Mouse (Mus musculus): ENCODE results near the gene Gm11565.
"Not testable (repeated sequence)": the region's sequence is repeated elsewhere in the genome, so short reads cannot be mapped to it uniquely, and the experiment has no call there.

Gm11565 gene

DNA sequence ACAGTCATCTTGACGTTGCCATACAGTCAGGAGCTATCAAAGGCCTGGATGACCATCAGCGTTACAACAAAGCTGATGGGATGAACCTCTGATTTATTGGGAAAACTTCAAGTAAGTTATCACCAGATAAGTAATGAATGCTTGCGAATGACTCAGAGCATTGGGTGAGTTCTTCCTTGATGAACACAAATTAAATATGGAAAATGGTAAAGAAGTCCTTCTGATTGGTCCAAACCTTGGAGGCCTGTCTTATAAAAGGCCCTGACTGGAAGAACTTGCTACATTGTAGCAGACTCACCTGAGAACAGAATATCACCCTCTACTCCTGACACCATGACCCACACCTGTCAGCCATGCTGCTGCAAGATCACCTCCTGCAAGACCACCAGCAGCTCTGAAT lies at the start of gene Gm11565:
Gene Gm11565 (plus strand): TSS at position 301 of the 400 bp plus-strand sequence.
- DNase-seq (ENCODE audit: low read depth): no peak

DNA sequence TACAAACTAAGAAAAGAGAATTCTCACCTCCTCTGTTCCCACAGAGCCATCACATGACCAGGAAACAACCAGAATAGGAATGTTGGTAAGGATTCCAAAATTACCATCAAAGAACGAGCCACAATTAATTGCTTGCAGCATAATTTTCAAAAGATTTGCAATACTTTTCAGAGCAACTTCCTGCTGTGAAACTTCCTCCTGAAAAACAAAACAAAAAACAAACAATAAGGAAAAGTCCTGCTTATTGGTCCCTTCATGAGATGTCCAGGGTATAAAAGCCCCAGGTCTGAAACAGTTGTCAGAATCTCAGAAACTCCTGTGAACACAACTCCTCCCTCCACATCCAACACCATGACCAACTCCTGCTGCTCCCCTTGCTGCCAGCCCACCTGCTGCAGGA lies 41.5 kb upstream of the Gm11565 start, which contains the start of gene Krtap9-1:
Gene Krtap9-1 (plus strand): TSS at position 301 of the 400 bp plus-strand sequence.
- not testable (repeated sequence) for DNase-seq (ENCODE audit: low read depth)

DNA sequence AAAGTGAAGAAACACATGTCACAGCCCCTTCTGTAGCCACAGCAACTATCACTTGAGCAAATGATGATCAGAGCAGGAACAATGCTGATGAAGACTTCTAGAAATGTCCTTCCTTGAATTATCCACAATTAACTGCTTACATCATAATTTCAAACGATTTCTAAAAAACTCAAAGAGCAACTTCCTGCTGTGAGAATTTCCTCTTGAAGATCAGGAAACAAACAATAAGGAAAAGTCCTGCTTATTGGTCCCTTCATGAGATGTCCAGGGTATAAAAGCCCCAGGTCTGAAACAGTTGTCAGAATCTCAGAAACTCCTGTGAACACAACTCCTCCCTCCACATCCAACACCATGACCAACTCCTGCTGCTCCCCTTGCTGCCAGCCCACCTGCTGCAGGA lies 35.7 kb upstream of the Gm11565 start, which contains the start of gene Gm11567:
Gene Gm11567 (plus strand): TSS at position 301 of the 400 bp plus-strand sequence.
- DNase-seq (ENCODE audit: low read depth): not testable (repeated sequence)

DNA sequence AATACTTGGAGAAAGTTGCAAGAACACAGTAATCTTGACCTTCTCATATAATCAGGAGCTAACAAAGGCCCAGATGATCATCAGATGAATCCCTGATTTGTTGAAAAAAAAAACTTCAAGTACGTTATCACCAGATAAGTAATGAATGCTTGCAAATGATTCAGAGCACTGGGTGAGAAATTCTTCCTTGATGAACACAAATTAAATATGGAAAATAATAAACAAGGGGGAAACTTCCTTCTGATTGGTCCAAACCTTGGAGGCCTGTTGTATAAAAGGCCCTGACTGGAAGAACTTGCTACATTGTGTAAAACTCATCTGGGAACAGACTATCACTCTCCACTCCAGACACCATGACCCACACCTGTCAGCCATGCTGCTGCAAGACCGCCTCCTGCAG lies 6.9 kb upstream of the Gm11565 start, which contains the start of gene Krtap31-1:
Gene Krtap31-1 (plus strand): TSS at position 301 of the 400 bp plus-strand sequence.
- DNase-seq (ENCODE audit: low read depth): no peak

DNA sequence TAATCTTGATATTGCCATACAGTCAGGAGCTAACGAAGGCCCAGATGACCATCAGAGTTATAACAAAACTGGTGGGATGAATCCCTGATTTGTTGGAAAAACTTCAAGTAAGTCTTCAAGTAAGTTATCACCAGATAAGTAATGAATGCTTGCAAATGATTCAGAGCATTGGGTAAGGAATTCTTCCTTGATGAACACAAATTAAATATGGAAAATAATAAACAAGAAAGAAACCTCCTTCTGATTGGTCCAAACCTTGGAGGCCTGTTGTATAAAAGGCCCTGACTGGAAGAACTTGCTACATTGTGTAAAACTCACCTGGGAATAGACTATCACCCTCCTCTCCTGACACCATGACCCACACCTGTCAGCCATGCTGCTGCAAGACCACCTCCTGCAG lies 21.4 kb downstream of the Gm11565 start, which contains the start of gene Krtap31-2:
Gene Krtap31-2 (plus strand): TSS at position 301 of the 400 bp plus-strand sequence.
- no peak for DNase-seq (ENCODE audit: low read depth)

DNA sequence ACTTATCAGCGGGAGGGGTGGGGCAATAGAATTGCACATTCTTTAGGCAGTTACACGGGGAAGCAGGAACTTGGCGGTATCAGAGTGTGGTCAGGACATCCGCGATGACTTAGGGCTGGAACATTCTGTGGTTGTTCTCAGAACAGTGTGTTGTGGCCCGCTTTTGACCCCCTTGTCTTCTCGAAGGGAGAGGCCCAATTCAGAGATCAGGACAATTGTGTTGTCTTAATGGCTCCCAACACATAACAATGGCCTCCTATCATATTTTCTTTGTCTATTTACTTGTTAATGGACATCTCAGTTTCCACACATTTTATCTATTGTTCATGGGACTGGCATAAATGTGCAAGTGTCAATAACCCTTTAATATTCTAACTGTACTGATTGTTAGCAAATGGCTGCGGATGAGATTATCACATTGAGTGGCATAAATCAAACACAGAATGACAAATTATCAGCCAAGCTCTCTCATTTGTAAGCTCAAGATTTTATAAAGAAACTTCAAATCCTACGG lies 23.3 kb downstream of the Gm11565 start:
- DNase-seq (ENCODE audit: low read depth): no peak

DNA sequence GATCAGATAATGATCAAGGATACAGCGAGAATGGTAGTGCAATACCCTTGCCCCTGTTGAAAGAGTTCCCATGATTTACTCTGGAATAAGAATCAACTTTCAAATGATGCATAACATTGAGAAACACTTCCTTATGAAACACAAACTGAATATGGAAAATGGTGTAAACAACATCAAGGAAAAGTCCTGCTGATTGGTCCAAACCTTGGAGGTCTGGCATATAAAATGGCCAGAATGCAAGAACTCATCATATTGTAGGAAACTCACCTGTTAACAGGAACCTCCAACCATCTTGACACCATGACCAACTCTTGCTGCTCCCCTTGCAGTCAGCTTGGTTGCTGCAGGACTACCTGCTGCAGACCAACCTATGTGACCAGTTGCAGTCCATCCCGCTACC lies 33.6 kb downstream of the Gm11565 start, which contains the start of gene Krtap9-5:
Gene Krtap9-5 (plus strand): TSS at position 301 of the 400 bp plus-strand sequence.
- DNase-seq (ENCODE audit: low read depth): no peak

DNA sequence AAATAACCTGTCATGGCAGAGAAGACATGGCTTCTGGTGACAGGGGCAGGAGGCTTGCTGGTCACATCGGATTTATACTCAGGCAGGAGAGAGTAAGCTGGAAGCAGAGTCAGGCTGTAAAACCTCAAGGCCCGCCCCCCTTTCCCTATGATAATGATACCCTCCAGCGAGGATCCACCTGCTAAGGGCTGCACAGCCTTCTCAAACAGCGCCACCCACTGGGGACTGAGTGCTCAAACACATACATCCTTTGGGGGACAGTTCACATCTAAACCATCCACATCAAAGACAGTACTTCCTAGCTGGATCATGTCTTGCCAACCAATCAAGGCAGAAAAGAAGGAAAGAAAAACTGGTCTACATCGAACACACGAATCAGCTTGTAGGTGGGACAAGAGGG lies 49.7 kb downstream of the Gm11565 start:
- DNase-seq (ENCODE audit: low read depth): no peak

Measured in c-Kit-positive CD71-negative TER-119-negative erythroid progenitor cells, embryonic 14.5 days (primary cell).